Mouse (Mus musculus): ENCODE data around the gene Oas1a.
"Not testable (repeated sequence)": the region's sequence is repeated elsewhere in the genome, so short reads cannot be mapped to it uniquely, and the experiment has no call there.

DNA sequence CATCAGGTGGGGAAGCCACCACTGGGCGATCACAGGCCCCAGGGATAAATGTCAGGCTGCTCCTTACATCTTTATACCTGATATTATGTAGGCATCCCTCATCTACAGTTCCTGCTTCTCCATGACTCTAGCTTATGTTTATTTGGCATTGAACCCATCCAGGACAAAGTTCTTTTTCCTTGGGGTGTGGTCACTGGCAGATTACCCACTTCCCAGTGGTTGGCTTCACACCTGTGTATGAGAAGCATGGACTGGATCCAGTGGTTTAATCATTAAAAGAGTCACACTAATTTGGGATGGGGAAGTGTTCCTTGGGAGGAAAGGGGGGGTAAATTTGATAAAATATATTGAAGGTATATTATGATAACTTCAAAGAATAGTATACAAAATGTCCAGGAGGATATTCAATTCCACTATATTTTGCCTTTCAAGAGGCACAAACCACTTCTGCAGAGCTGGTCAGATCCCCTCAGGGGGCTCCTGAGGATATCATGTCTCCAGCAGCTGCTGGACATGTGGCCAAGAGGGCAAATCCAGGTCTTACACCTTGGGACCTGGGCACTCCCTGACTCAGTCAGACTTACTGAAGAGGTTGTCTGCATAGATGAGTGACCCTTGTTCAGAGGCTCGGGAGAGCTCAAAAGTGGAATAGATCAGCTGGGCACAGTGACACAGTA is 15.6 kb downstream of the Oas1a start:
- not testable (repeated sequence) for TF ChIP-seq CTCF (IDR thresholded peaks at IDR 0.05; ENCODE audit: control insufficient read depth, insufficient read depth, insufficient replicate concordance, low read depth, low read length); POLR2A (IDR thresholded peaks at IDR 0.05; ENCODE audit: control insufficient read depth, low read depth, low read length)

All from testis, adult 2 months (tissue).